Mouse (Mus musculus): Measurements from ENCODE around the gene Tbx3. TPM values are rescaled to one million over a fixed set of nuclear protein-coding genes. Genes with fewer than 3 reads are reported as not detected.

Tbx3 gene
- polyA plus RNA-seq (2012; fragmentation: generic; extraction: Trizol), result 4.5 TPM
- long read RNA-seq, experiment 1, partial matches to known transcripts, result 1 of 3 reads
- long read RNA-seq, experiment 1, other reads (novel, unspliced or antisense), result 1 of 3 reads
- long read RNA-seq, experiment 2, full-length matches to known transcripts, result 20 of 23 reads
- long read RNA-seq, experiment 2, partial matches to known transcripts, result 2 of 23 reads
- long read RNA-seq, experiment 2, other reads (novel, unspliced or antisense), result 1 of 23 reads

DNA sequence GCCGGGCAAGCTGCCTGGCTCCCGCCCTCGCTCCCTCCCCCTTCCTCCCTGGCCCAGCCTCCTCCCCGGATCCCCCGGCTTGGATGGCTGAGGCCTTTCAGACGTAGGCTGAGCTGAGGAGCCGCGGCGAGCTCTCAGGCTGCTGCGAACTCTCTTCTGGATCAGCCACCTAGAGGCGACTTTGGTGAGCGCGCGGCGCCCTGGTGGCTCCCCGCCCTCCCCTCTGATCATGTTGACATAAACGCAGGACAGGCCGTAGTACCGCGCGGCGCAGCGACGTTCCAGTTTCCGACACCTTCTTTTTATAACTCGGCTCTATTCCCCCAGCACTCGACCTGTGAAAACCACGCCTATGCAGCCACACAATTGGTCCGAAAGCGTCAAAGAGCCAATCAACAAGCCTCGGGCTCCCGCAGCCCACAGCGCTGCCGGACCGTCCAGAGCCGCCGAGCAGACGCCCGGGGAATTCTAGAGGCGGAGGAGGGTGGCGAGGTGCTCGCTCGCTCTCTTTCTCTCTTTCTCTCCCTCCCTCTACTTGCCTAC is at the start of gene Tbx3:
Gene Tbx3, plus strand, starts transcription at position 104 of the 543 bp plus-strand sequence.
- TF ChIP-seq MAX (IDR thresholded peaks at IDR 0.05) (peak; percentile 70), USF1 (IDR thresholded peaks at IDR 0.05; ENCODE audit: low read depth) (no peak), CTCF (IDR thresholded peaks at IDR 0.05; ENCODE audit: control insufficient read depth, insufficient read depth, insufficient read length) (peak; percentile 39)
- no peaks in the 10 kb centered on the region for H3K27me3 ChIP-seq (ENCODE audit: control insufficient read depth, insufficient read depth, insufficient read length)

GRCm38 (mm10) chr5:119622076-119622475 is 48.4 kb upstream of the Tbx3 start:
- Histone ChIP-seq H3K36me3 (ENCODE audit: control insufficient read depth, insufficient read depth) (no peaks in the 10 kb centered on the region), H3K27me3 (ENCODE audit: control insufficient read depth, insufficient read depth, insufficient read length) (no peaks in the 10 kb centered on the region), H3K79me3 (ENCODE audit: low read depth) (no peaks in the 10 kb centered on the region), H3ac (ENCODE audit: control insufficient read depth, insufficient read length, low read depth) (no peak overlapping the region), H3K4me3 (ENCODE audit: insufficient read depth, poor library complexity, severe bottlenecking) (no peak overlapping the region), H3K79me2 (ENCODE audit: control insufficient read depth, insufficient read depth) (no peaks in the 10 kb centered on the region)
- TF ChIP-seq CEBPB (IDR thresholded peaks at IDR 0.05; ENCODE audit: low read depth) (no peak), USF1 (IDR thresholded peaks at IDR 0.05; ENCODE audit: low read depth) (no peak), MAX (IDR thresholded peaks at IDR 0.05) (no peak), MYOD1 (IDR thresholded peaks at IDR 0.05; ENCODE audit: control insufficient read depth, insufficient read length, low read depth) (no peak), FOSL1 (IDR thresholded peaks at IDR 0.05; ENCODE audit: insufficient read depth, low read length, poor library complexity, severe bottlenecking) (no peak), CTCF (IDR thresholded peaks at IDR 0.05; ENCODE audit: control insufficient read depth, insufficient read depth, insufficient read length) (no peak), MYOG (IDR thresholded peaks at IDR 0.05; ENCODE audit: control insufficient read depth, extremely low read depth, insufficient read length) (no peak)

More for the DNA sequence above, at the start of gene Tbx3:
- Histone ChIP-seq H3K4me3 (ENCODE audit: insufficient read depth, poor library complexity, severe bottlenecking) (peak within 1 kb of the TSS; percentile 53), H3K36me3 (ENCODE audit: control insufficient read depth, insufficient read depth) (no peaks in the 10 kb centered on the region), H3K79me3 (ENCODE audit: low read depth) (peaks cover 27% of the 10 kb centered on the region), H3ac (ENCODE audit: control insufficient read depth, insufficient read length, low read depth) (peak within 1 kb of the TSS; percentile 72), H3K79me2 (ENCODE audit: control insufficient read depth, insufficient read depth) (peaks cover 41% of the 10 kb centered on the region)

- no peaks in the 10 kb centered on the region for H3K36me3 ChIP-seq (ENCODE audit: control insufficient read depth, insufficient read depth)
- H3K79me3 ChIP-seq (ENCODE audit: low read depth), result no peaks in the 10 kb centered on the region
- TF ChIP-seq MAX (IDR thresholded peaks at IDR 0.05) (no peak), MYOD1 (IDR thresholded peaks at IDR 0.05; ENCODE audit: control insufficient read depth, insufficient read length, low read depth) (no peak), CTCF (IDR thresholded peaks at IDR 0.05; ENCODE audit: control insufficient read depth, insufficient read depth, insufficient read length) (no peak), FOSL1 (IDR thresholded peaks at IDR 0.05; ENCODE audit: insufficient read depth, low read length, poor library complexity, severe bottlenecking) (no peak), USF1 (IDR thresholded peaks at IDR 0.05; ENCODE audit: low read depth) (no peak), MYOG (IDR thresholded peaks at IDR 0.05; ENCODE audit: control insufficient read depth, extremely low read depth, insufficient read length) (no peak)
- H3K79me2 ChIP-seq (ENCODE audit: control insufficient read depth, insufficient read depth), result no peaks in the 10 kb centered on the region
- no peaks in the 10 kb centered on the region for H3K27me3 ChIP-seq (ENCODE audit: control insufficient read depth, insufficient read depth, insufficient read length)
- H3ac ChIP-seq (ENCODE audit: control insufficient read depth, insufficient read length, low read depth), result no peak overlapping the region
- no peak overlapping the region for H3K4me3 ChIP-seq (ENCODE audit: insufficient read depth, poor library complexity, severe bottlenecking)
These were observed 45.9 kb upstream of the Tbx3 start for GRCm38 (mm10) chr5:119624554-119624953.

DNA sequence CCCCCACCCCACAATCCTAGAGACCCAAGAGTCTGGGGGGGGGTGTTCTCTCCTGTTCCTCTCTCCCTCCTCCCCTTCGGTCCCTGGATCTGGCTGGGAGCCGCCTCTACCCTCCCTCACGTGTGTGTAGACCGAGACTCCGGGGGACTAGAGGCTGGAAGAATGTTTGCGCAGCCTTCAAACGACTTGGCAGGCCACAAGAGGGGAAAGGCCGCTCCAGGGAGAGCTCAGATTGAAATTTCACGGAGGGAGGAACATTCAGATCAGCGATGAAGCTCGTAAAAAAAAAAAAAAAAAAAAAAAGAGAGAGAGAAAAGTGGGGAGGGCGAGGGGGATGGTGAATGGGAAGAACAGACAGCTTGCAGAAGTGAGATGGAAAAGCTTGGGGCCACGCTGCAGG is 44.9 kb upstream of the Tbx3 start:
- no peaks in the 10 kb centered on the region for H3K36me3 ChIP-seq (ENCODE audit: control insufficient read depth, insufficient read depth)
- no peak overlapping the region for H3ac ChIP-seq (ENCODE audit: control insufficient read depth, insufficient read length, low read depth)
- no peaks in the 10 kb centered on the region for H3K79me2 ChIP-seq (ENCODE audit: control insufficient read depth, insufficient read depth)
- no peak overlapping the region for H3K4me3 ChIP-seq (ENCODE audit: insufficient read depth, poor library complexity, severe bottlenecking)
- no peaks in the 10 kb centered on the region for H3K79me3 ChIP-seq (ENCODE audit: low read depth)
- H3K27me3 ChIP-seq (ENCODE audit: control insufficient read depth, insufficient read depth, insufficient read length), result no peaks in the 10 kb centered on the region
- no peak for TF ChIP-seq FOSL1 (IDR thresholded peaks at IDR 0.05; ENCODE audit: insufficient read depth, low read length, poor library complexity, severe bottlenecking)
- TF ChIP-seq CTCF (IDR thresholded peaks at IDR 0.05; ENCODE audit: control insufficient read depth, insufficient read depth, insufficient read length), result no peak
- TF ChIP-seq MYOD1 (IDR thresholded peaks at IDR 0.05; ENCODE audit: control insufficient read depth, insufficient read length, low read depth), result no peak
- TF ChIP-seq USF1 (IDR thresholded peaks at IDR 0.05; ENCODE audit: low read depth), result no peak
- TF ChIP-seq CEBPB (IDR thresholded peaks at IDR 0.05; ENCODE audit: low read depth), result no peak
- TF ChIP-seq MYOG (IDR thresholded peaks at IDR 0.05; ENCODE audit: control insufficient read depth, extremely low read depth, insufficient read length), result no peak
- TF ChIP-seq MAX (IDR thresholded peaks at IDR 0.05), result no peak

DNA sequence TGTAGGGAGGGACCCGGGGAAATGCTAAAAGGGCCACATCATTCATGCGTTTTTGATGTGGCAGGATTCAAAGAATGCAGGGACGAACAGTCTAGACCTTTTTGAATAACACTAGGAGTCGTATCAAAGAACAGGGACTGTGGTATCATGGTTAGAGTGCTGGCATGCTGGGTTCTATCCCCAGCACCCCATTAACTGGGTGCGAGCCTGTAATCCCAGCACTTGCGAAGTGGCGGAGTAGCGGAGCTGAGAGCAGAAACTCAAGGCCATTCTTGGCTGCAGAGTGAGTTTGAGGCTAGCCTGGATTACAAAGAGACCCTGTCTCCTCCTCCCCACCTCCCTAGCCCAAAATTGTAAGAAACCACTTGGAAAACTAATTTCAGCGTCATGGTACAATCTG is 44.3 kb upstream of the Tbx3 start:
- no peak overlapping the region for H3K4me3 ChIP-seq (ENCODE audit: insufficient read depth, poor library complexity, severe bottlenecking)
- no peaks in the 10 kb centered on the region for H3K27me3 ChIP-seq (ENCODE audit: control insufficient read depth, insufficient read depth, insufficient read length)
- TF ChIP-seq FOSL1 (IDR thresholded peaks at IDR 0.05; ENCODE audit: insufficient read depth, low read length, poor library complexity, severe bottlenecking) (no peak), MYOG (IDR thresholded peaks at IDR 0.05; ENCODE audit: control insufficient read depth, extremely low read depth, insufficient read length) (no peak), CTCF (IDR thresholded peaks at IDR 0.05; ENCODE audit: control insufficient read depth, insufficient read depth, insufficient read length) (no peak), USF1 (IDR thresholded peaks at IDR 0.05; ENCODE audit: low read depth) (no peak), MAX (IDR thresholded peaks at IDR 0.05) (no peak), CEBPB (IDR thresholded peaks at IDR 0.05; ENCODE audit: low read depth) (no peak), MYOD1 (IDR thresholded peaks at IDR 0.05; ENCODE audit: control insufficient read depth, insufficient read length, low read depth) (no peak)

More for the DNA sequence above, 44.3 kb upstream of the Tbx3 start:
- no peak overlapping the region for H3ac ChIP-seq (ENCODE audit: control insufficient read depth, insufficient read length, low read depth)
- no peaks in the 10 kb centered on the region for H3K79me2 ChIP-seq (ENCODE audit: control insufficient read depth, insufficient read depth)
- H3K36me3 ChIP-seq (ENCODE audit: control insufficient read depth, insufficient read depth), result no peaks in the 10 kb centered on the region
- H3K79me3 ChIP-seq (ENCODE audit: low read depth), result no peaks in the 10 kb centered on the region
